Mouse (Mus musculus) small intestine, adult 2 months (tissue): ENCODE measurements at regions not wholly inside any gene's neighbourhood (a gene's known extent, or its start where the extent isn't known, plus 50 kb on each side); places are given as distances from the start of the nearest gene placed in this dataset.
"Not testable (repeated sequence)": the region's sequence is repeated elsewhere in the genome, so short reads cannot be mapped to it uniquely, and the experiment has no call there.

ENCODE experiments used
- H3K27ac ChIP-seq: fragments of 200-500 bp; 2 replicates; pipeline ENCODE4 v1.5.1; 2012; ENCODE audit warnings: low read depth, low read length, control low read depth, inconsistent platforms; ENCODE audit not compliant: insufficient read depth
- H3K27me3 ChIP-seq: fragments of 200-500 bp; 2 replicates; pipeline ENCODE4 v1.6.1; 2012; ENCODE audit warnings: mild to moderate bottlenecking, moderate library complexity, low read length, inconsistent platforms; ENCODE audit not compliant: control insufficient read depth, insufficient read depth
- H3K36me3 ChIP-seq: fragments of 200-500 bp; 2 replicates; pipeline ENCODE4 v1.6.1; 2012; ENCODE audit warnings: mild to moderate bottlenecking, low read length, control low read depth, inconsistent platforms; ENCODE audit not compliant: control insufficient read depth, insufficient read depth
- H3K4me1 ChIP-seq: fragments of 200-500 bp; 2 replicates; pipeline ENCODE4 v1.6.1; 2012; ENCODE audit warnings: low read length, inconsistent platforms, mixed read lengths; ENCODE audit not compliant: control insufficient read depth, insufficient read depth, insufficient read length
- H3K4me3 ChIP-seq: fragments of 200-500 bp; 2 replicates; pipeline ENCODE4 v1.5.1; 2012; ENCODE audit warnings: low read depth, mild to moderate bottlenecking, control low read depth, inconsistent platforms, low read length, moderate library complexity
- CTCF ChIP-seq: fragments of 200-500 bp; IDR thresholded peaks from 2 replicates; pipeline ENCODE4 v1.5.1; 2012; ENCODE audit warnings: low read depth, mild to moderate bottlenecking, control low read depth, inconsistent platforms, low read length, moderate library complexity, mixed read lengths; ENCODE audit not compliant: insufficient replicate concordance, insufficient read length; ENCODE audit errors: extremely low read depth
- POLR2A ChIP-seq: fragments of 200-500 bp; IDR thresholded peaks from 2 replicates; pipeline ENCODE4 v1.6.1; 2012; ENCODE audit warnings: low read depth, mild to moderate bottlenecking, control low read depth, inconsistent platforms, low read length, moderate library complexity
- WGBS: fragments of 180-500 bp; shearing (Covaris S2); methylation state at CpG from one replicate; pipeline ENCODE4 v1.1.7; 2018; 5-methylcytosine and 5-hydroxymethylcytosine counted together

DNA sequence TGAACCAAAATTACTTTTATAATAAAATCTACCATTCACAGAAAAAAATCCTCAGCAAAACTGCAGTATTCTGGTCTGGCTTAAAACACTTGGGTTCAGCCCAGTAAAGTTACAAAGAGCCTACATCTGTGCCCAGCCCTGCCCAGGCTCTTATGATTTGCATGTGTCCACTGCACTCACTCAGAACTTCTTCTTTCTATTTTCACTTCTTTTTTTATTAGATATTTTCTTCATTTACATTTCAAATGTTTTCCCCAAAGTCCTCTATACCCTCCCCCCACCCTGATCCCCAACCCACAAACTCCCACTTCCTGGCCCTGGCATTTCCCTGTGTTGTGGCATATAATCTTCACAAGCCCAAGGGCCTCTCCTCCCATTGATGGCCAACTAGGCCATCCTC, 1442.4 kb upstream of the Tacstd2 start:
- no peak overlapping the region for H3K27ac ChIP-seq

GRCm38 (mm10) chr6:68964012-68964411, 1428.4 kb upstream of the Tacstd2 start:
- TF ChIP-seq POLR2A (no peak), CTCF (no peak)
- no peaks in the 10 kb centered on the region for H3K27me3 ChIP-seq
- no peak overlapping the region for H3K4me3 ChIP-seq
- no peaks in the 10 kb centered on the region for H3K4me1 ChIP-seq
- H3K36me3 ChIP-seq: no peaks in the 10 kb centered on the region
- no peak overlapping the region for H3K27ac ChIP-seq

More for the DNA sequence above, 1442.4 kb upstream of the Tacstd2 start:
- Histone ChIP-seq H3K4me3 (no peak overlapping the region), H3K36me3 (no peaks in the 10 kb centered on the region), H3K4me1 (no peaks in the 10 kb centered on the region), H3K27me3 (no peaks in the 10 kb centered on the region)
- TF ChIP-seq POLR2A: no peak

GRCm38 (mm10) chr6:68938104-68938503, 1402.5 kb upstream of the Tacstd2 start:
- not testable (repeated sequence) for H3K4me1 ChIP-seq, H3K36me3 ChIP-seq, H3K27me3 ChIP-seq, H3K4me3 ChIP-seq, H3K27ac ChIP-seq

GRCm38 (mm10) chr6:68931860-68932259, 1396.3 kb upstream of the Tacstd2 start:
- H3K4me1 ChIP-seq, H3K27me3 ChIP-seq, H3K4me3 ChIP-seq, H3K27ac ChIP-seq, H3K36me3 ChIP-seq: not testable (repeated sequence)

- no peak overlapping the region for H3K27ac ChIP-seq
- TF ChIP-seq POLR2A: no peak
- no peak for TF ChIP-seq CTCF
- H3K4me3 ChIP-seq: no peak overlapping the region
- H3K4me1 ChIP-seq: no peaks in the 10 kb centered on the region
- no peaks in the 10 kb centered on the region for H3K36me3 ChIP-seq
- H3K27me3 ChIP-seq: no peaks in the 10 kb centered on the region
These were observed 1379.9 kb upstream of the Tacstd2 start for GRCm38 (mm10) chr6:68915536-68915935.

DNA sequence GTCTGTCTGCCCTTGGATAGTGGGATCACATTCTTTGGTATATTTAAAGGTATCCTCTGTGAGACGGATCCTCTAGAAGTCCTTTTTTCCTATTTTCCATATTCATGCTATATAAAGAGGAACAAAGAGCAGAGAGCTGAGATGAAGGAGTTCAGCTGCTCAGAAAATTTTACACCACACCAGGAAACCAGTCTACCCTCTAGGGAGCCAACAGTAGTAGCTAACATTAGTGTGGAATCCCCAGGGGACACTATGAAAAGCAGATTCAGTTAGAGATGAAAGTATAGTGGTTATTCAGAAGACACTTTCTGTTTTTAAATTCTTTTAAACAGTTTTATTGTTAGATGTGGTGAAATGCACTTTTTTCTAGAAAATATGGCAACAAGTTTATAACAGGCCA, 1348.5 kb upstream of the Tacstd2 start:
- H3K27me3 ChIP-seq: no peaks in the 10 kb centered on the region
- WGBS: 88% methylated on average over 1 of the region's 1 CpGs
- no peak overlapping the region for H3K27ac ChIP-seq
- H3K4me1 ChIP-seq: no peaks in the 10 kb centered on the region
- no peak overlapping the region for H3K4me3 ChIP-seq
- no peaks in the 10 kb centered on the region for H3K36me3 ChIP-seq
- TF ChIP-seq POLR2A (no peak), CTCF (no peak)

GRCm38 (mm10) chr6:68852761-68853160, 1317.2 kb upstream of the Tacstd2 start:
- not testable (repeated sequence) for H3K4me3 ChIP-seq, H3K4me1 ChIP-seq, H3K27ac ChIP-seq, H3K36me3 ChIP-seq, H3K27me3 ChIP-seq

DNA sequence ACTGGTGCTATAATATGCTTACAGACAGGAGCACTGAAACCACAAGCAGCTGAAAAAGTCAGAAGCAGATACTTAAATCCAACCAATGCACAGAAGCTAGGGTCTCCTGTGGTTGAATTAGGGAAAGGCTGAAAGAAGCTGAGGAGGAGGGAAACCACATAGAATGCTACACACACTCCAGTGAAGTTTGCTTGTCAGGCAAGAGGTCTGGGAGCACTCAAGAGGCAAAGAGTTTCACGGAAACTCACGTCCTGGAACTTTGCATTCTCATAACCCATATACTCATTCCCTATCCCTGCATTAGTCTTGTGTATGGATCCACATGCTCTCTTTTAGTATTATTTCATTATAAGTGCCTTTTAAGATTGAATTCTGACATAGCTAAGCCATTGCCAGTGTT, 1316.7 kb upstream of the Tacstd2 start:
- WGBS: 84% methylated on average over 2 of the region's 2 CpGs
- H3K4me3 ChIP-seq: no peak overlapping the region
- H3K4me1 ChIP-seq: no peaks in the 10 kb centered on the region
- H3K27ac ChIP-seq: no peak overlapping the region
- no peaks in the 10 kb centered on the region for H3K27me3 ChIP-seq
- no peak for TF ChIP-seq POLR2A
- no peak for TF ChIP-seq CTCF
- no peaks in the 10 kb centered on the region for H3K36me3 ChIP-seq

GRCm38 (mm10) chr6:68835186-68835585, 1299.6 kb upstream of the Tacstd2 start:
- Histone ChIP-seq H3K4me1 (no peaks in the 10 kb centered on the region), H3K27me3 (no peaks in the 10 kb centered on the region), H3K27ac (no peak overlapping the region), H3K36me3 (no peaks in the 10 kb centered on the region), H3K4me3 (no peak overlapping the region)
- WGBS: 45% methylated on average over 1 of the region's 1 CpGs
- no peak for TF ChIP-seq CTCF
- no peak for TF ChIP-seq POLR2A
